Mouse (Mus musculus) MEL (cell line): ENCODE measurements around the gene Wdr1. TPM values are rescaled to one million over a fixed set of nuclear protein-coding genes. Genes with fewer than 3 reads are reported as not detected.

Experiments used
- DNase-seq: peaks from one replicate; pipeline ENCODE4 v3.0.0; 2011; ENCODE audit warnings: low read depth, low spot score
- H3K27ac ChIP-seq: 2 replicates; pipeline ENCODE4 v1.5.1; 2012; ENCODE audit warnings: low read depth, mild to moderate bottlenecking, control low read depth, low read length, moderate library complexity; ENCODE audit not compliant: control insufficient read depth
- H3K27me3 ChIP-seq, 2 experiments: fragments of 150-350 bp in 1 of 2; sonication (generic) in 1 of 2; 2 replicates each; pipeline ENCODE4 v1.6.1; 2012; ENCODE audit warnings: low read length in 2 of 2, mild to moderate bottlenecking in 2 of 2, improper control_type of control experiment in 1 of 2, moderate library complexity in 1 of 2; ENCODE audit not compliant: insufficient read depth in 2 of 2, control insufficient read depth in 1 of 2
- H3K36me3 ChIP-seq, 2 experiments: 2 replicates each; pipeline ENCODE4 v1.6.1; 2012 to 2014; ENCODE audit warnings: low read length in 2 of 2, improper control_type of control experiment in 1 of 2, inconsistent platforms in 1 of 2, mild to moderate bottlenecking in 1 of 2; ENCODE audit not compliant: insufficient read depth in 2 of 2, control insufficient read depth in 1 of 2
- H3K4me1 ChIP-seq, 2 experiments: fragments of 150-350 bp in 1 of 2; sonication (generic) in 1 of 2; 2 replicates each; pipeline ENCODE4 v1.6.1; 2012; ENCODE audit warnings: low read length in 2 of 2, improper control_type of control experiment in 1 of 2, mild to moderate bottlenecking in 1 of 2; ENCODE audit not compliant: insufficient read depth in 2 of 2, control insufficient read depth in 1 of 2
- H3K4me3 ChIP-seq, 2 experiments: fragments of 150-350 bp in 1 of 2; sonication (generic) in 1 of 2; 2 replicates each; pipeline ENCODE4 v1.5.1; 2012; ENCODE audit warnings: low read depth in 2 of 2, low read length in 2 of 2, mild to moderate bottlenecking in 2 of 2, moderate library complexity in 2 of 2, control low read depth in 1 of 2, improper control_type of control experiment in 1 of 2; ENCODE audit not compliant: control insufficient read depth in 1 of 2, insufficient read depth in 1 of 2
- H3K79me2 ChIP-seq: 2 replicates; pipeline ENCODE4 v1.6.1; 2012; ENCODE audit warnings: mild to moderate bottlenecking, low read length, moderate library complexity; ENCODE audit not compliant: control insufficient read depth, poor library complexity, insufficient read depth
- H3K9ac ChIP-seq: 2 replicates; pipeline ENCODE4 v1.6.1; 2012; ENCODE audit warnings: low read depth, mild to moderate bottlenecking, control low read depth, low read length, moderate library complexity; ENCODE audit not compliant: control insufficient read depth, poor library complexity, severe bottlenecking
- H3K9me3 ChIP-seq: fragments of 150-350 bp; sonication (generic); replicated peaks from 2 replicates; pipeline ENCODE4 v1.6.1; 2012; ENCODE audit warnings: mild to moderate bottlenecking, low read length, improper control_type of control experiment, moderate library complexity; ENCODE audit not compliant: insufficient read depth
- CHD2 ChIP-seq: IDR thresholded peaks from 2 replicates; pipeline ENCODE4 v1.6.1; 2011; ENCODE audit warnings: low read length, improper control_type of control experiment
- CTCF ChIP-seq, 3 experiments: IDR thresholded peaks in 2 of 3; conservative IDR thresholded peaks in 1 of 3; 2 replicates each; pipeline ENCODE4 v1.5.1; 2011 to 2012; ENCODE audit warnings: low read length in 3 of 3, low read depth in 2 of 3, mild to moderate bottlenecking in 2 of 3, improper control_type of control experiment in 1 of 3, inconsistent platforms in 1 of 3, mixed read lengths in 1 of 3, moderate library complexity in 1 of 3; ENCODE audit not compliant: control insufficient read depth in 1 of 3, insufficient read depth in 1 of 3, poor library complexity in 1 of 3, severe bottlenecking in 1 of 3
- E2F4 ChIP-seq: IDR thresholded peaks from 2 replicates; pipeline ENCODE4 v1.6.1; 2011; ENCODE audit warnings: low read depth, low read length, improper control_type of control experiment, borderline replicate concordance
- GABPA ChIP-seq: IDR thresholded peaks from 2 replicates; pipeline ENCODE4 v1.6.1; 2012; ENCODE audit warnings: low read depth, mild to moderate bottlenecking, inconsistent platforms, low read length, improper control_type of control experiment, moderate library complexity
- GATA1 ChIP-seq: IDR thresholded peaks from 2 replicates; pipeline ENCODE4 v1.6.1; 2011; ENCODE audit warnings: low read depth, low read length, improper control_type of control experiment
- HCFC1 ChIP-seq: IDR thresholded peaks from 2 replicates; pipeline ENCODE4 v1.6.1; 2012; ENCODE audit warnings: low read depth, mild to moderate bottlenecking, inconsistent platforms, low read length, improper control_type of control experiment, moderate library complexity
- KAT2A ChIP-seq: conservative IDR thresholded peaks from 2 replicates; pipeline ENCODE4 v1.6.1; 2012; ENCODE audit warnings: low read depth, low read length, improper control_type of control experiment, inconsistent platforms
- MEF2A ChIP-seq: IDR thresholded peaks from 2 replicates; pipeline ENCODE4 v1.6.1; 2014; ENCODE audit warnings: low read depth, mild to moderate bottlenecking, inconsistent platforms, low read length, improper control_type of control experiment; ENCODE audit not compliant: poor library complexity, insufficient replicate concordance, severe bottlenecking; ENCODE audit errors: extremely low read depth
- MXI1 ChIP-seq: IDR thresholded peaks from 2 replicates; pipeline ENCODE4 v1.6.1; 2011; ENCODE audit warnings: mild to moderate bottlenecking, low read depth, low read length, improper control_type of control experiment
- MYB ChIP-seq: IDR thresholded peaks from 2 replicates; pipeline ENCODE4 v1.6.1; 2011; ENCODE audit warnings: mild to moderate bottlenecking, low read depth, low read length, improper control_type of control experiment
- MYC ChIP-seq: IDR thresholded peaks from 2 replicates; pipeline ENCODE4 v1.6.1; 2011; ENCODE audit warnings: low read depth, mild to moderate bottlenecking, low read length, improper control_type of control experiment, moderate library complexity
- POLR2A ChIP-seq, 2 experiments: IDR thresholded peaks; 2 replicates each; pipeline ENCODE4 v1.6.1; 2011 to 2012; ENCODE audit warnings: low read length in 2 of 2, mild to moderate bottlenecking in 2 of 2, control low read depth in 1 of 2, improper control_type of control experiment in 1 of 2, low read depth in 1 of 2, moderate library complexity in 1 of 2; ENCODE audit not compliant: control insufficient read depth in 1 of 2, insufficient read depth in 1 of 2, poor library complexity in 1 of 2
- POLR2AphosphoS5 ChIP-seq: IDR thresholded peaks from 2 replicates; pipeline ENCODE4 v1.6.1; 2012; ENCODE audit warnings: low read depth, borderline replicate concordance, mild to moderate bottlenecking, inconsistent platforms, low read length, moderate library complexity, mixed read lengths
- RAD21 ChIP-seq: IDR thresholded peaks from 2 replicates; pipeline ENCODE4 v1.6.1; 2011; ENCODE audit warnings: mild to moderate bottlenecking, low read depth, low read length, improper control_type of control experiment
- SMC3 ChIP-seq: IDR thresholded peaks from 2 replicates; pipeline ENCODE4 v1.6.1; 2011; ENCODE audit warnings: low read depth, low read length, improper control_type of control experiment
- TBP ChIP-seq: IDR thresholded peaks from 2 replicates; pipeline ENCODE4 v1.8.0; 2011; ENCODE audit warnings: low read depth, low read length, improper control_type of control experiment
- UBTF ChIP-seq: IDR thresholded peaks from 2 replicates; pipeline ENCODE4 v1.6.1; 2012; ENCODE audit warnings: low read depth, mild to moderate bottlenecking, inconsistent platforms, low read length, improper control_type of control experiment, moderate library complexity, borderline replicate concordance; ENCODE audit not compliant: insufficient read depth
- ZC3H11A ChIP-seq: IDR thresholded peaks from 2 replicates; pipeline ENCODE4 v1.6.1; 2012; ENCODE audit warnings: low read depth, mild to moderate bottlenecking, inconsistent platforms, low read length, improper control_type of control experiment
- polyA plus RNA-seq, 2 experiments: library from polyadenylated mRNA; stranded (reverse) in 1 of 2; unstranded in 1 of 2; fragments of >175 nt in 1 of 2; fragments of >200 nt in 1 of 2; gene quantifications; 2 replicates each; pipeline versions ENCODE4 v1.2.1 to v1.2.4; 2012; ENCODE audit warnings: low replicate concordance in 2 of 2, low read depth in 1 of 2; ENCODE audit not compliant: insufficient read length in 2 of 2, insufficient read depth in 1 of 2, missing spikeins in 1 of 2
- total RNA-seq: library from RNA; depleted of rRNA; stranded (reverse); fragments of 300-350 nt; gene quantifications from 2 replicates; pipeline ENCODE4 v1.2.3, GENCODE M21; 2012

The Wdr1 gene
- total and polyA plus RNA-seq, 3 experiments, result 144 to 174 TPM; not detected in 1

GRCm38 (mm10) chr5:38496491-38497057, 66.4 kb downstream of the Wdr1 start:
- no peaks in the 10 kb centered on the region for H3K36me3 ChIP-seq
- H3K9me3 ChIP-seq, result no peaks in the 10 kb centered on the region
- no peak overlapping the region for H3K4me3 ChIP-seq
- DNase-seq, result no peak
- no peaks in the 10 kb centered on the region; a peak in 1 of 4 replicates for H3K4me1 ChIP-seq
- no peaks in the 10 kb centered on the region for H3K27me3 ChIP-seq
- no peak overlapping the region for H3K9ac ChIP-seq
- H3K27ac ChIP-seq, result no peak overlapping the region
- no peak for TF ChIP-seq SMC3
- no peak for TF ChIP-seq POLR2A (IDR thresholded peaks at IDR 0.05; ENCODE audit: control insufficient read depth in 1 of 2, insufficient read depth in 1 of 2, low read depth in 1 of 2, low read length in 2 of 2, poor library complexity in 1 of 2)
- no peak for TF ChIP-seq GABPA
- no peak for TF ChIP-seq MEF2A
- TF ChIP-seq UBTF, result no peak
- TF ChIP-seq TBP, result no peak
- TF ChIP-seq HCFC1, result no peak
- TF ChIP-seq E2F4, result no peak
- TF ChIP-seq GATA1, result no peak
- no peak for TF ChIP-seq MYB
- no peaks in the 10 kb centered on the region for H3K79me2 ChIP-seq

GRCm38 (mm10) chr5:38493890-38494289, 69.1 kb downstream of the Wdr1 start:
- no peak overlapping the region for H3K27ac ChIP-seq
- no peaks in the 10 kb centered on the region; a peak in 1 of 4 replicates for H3K4me1 ChIP-seq
- H3K27me3 ChIP-seq, result no peaks in the 10 kb centered on the region
- no peak overlapping the region for H3K9ac ChIP-seq
- H3K4me3 ChIP-seq, result no peak overlapping the region
- no peaks in the 10 kb centered on the region for H3K9me3 ChIP-seq
- no peak for TF ChIP-seq RAD21
- TF ChIP-seq ZC3H11A, result no peak
- TF ChIP-seq POLR2AphosphoS5, result no peak
- H3K79me2 ChIP-seq, result no peaks in the 10 kb centered on the region
- H3K36me3 ChIP-seq, result no peaks in the 10 kb centered on the region
- peak; percentile 72 for DNase-seq

GRCm38 (mm10) chr5:38491763-38492162, 71.3 kb downstream of the Wdr1 start:
- no peaks in the 10 kb centered on the region for H3K79me2 ChIP-seq
- H3K9ac ChIP-seq, result no peak overlapping the region
- H3K4me3 ChIP-seq, result no peak overlapping the region
- H3K36me3 ChIP-seq, result no peaks in the 10 kb centered on the region
- DNase-seq, result no peak
- no peaks in the 10 kb centered on the region for H3K9me3 ChIP-seq
- no peak for TF ChIP-seq MXI1
- TF ChIP-seq ZC3H11A, result no peak
- TF ChIP-seq CHD2, result no peak
- no peak for TF ChIP-seq CTCF (IDR thresholded peaks at IDR 0.05 in 2 of 3, conservative IDR thresholded peaks at IDR 0.05 in 1 of 3; ENCODE audit: control insufficient read depth in 1 of 3, insufficient read depth in 1 of 3, low read depth in 2 of 3, low read length in 3 of 3, poor library complexity in 1 of 3, severe bottlenecking in 1 of 3)
- TF ChIP-seq MYC, result no peak
- no peak for TF ChIP-seq KAT2A
- no peak overlapping the region for H3K27ac ChIP-seq
- H3K27me3 ChIP-seq, result no peaks in the 10 kb centered on the region
- no peaks in the 10 kb centered on the region for H3K4me1 ChIP-seq
